Mouse (Mus musculus) megakaryocyte progenitor cell, adult 5-6 weeks (primary cell): ENCODE measurements around the gene Gm7694. TPM values are rescaled to one million over a fixed set of nuclear protein-coding genes. Genes with fewer than 3 reads are reported as not detected.
A peak's percentile ranks its signal among the peaks of the same experiment; 100 is the strongest.

Source experiments
- ATAC-seq: replicated peaks from 2 replicates; pipeline ENCODE4 v1.8.0; 2016; ENCODE audit warnings: mild to moderate bottlenecking, moderate TSS enrichment, inconsistent platforms; ENCODE audit not compliant: poor library complexity
- total RNA-seq, 2 experiments: library from RNA; stranded (forward) in 1 of 2; stranded (reverse) in 1 of 2; fragments of 157-497, 149-512 nt in 1 of 2; fragments of 200-1000 nt in 1 of 2; gene quantifications; 2 replicates each; pipeline versions ENCODE4 v1.2.3 to v1.2.4; 2015 to 2017

The Gm7694 gene
- total RNA-seq (2015) (4.5 and 4.6 TPM in 2 replicates), total RNA-seq (2017) (1.4 and 2.2 TPM in 2 replicates)

DNA sequence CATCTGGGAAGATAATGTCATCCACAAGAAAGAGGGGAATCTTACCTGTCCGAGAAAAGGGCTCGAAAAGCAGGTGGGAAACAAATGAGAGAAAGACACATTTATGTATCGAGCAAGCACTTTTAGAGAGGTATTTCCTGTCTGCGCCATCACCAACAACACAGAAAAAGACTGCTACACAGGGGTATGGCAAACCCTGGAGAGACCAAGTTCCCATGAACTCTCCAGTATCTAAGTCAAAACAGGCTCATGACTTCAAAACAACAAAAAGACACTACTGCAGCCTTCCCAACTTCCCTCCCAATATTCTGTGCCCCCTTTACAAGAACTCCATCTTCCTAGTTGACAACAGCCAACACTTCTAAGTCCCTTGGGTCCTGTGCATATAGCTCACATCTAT is at the start of gene Gm7694:
TSS of gene Gm7694 (minus strand) at position 101 of the 400 bp plus-strand sequence.
- no peak for ATAC-seq

DNA sequence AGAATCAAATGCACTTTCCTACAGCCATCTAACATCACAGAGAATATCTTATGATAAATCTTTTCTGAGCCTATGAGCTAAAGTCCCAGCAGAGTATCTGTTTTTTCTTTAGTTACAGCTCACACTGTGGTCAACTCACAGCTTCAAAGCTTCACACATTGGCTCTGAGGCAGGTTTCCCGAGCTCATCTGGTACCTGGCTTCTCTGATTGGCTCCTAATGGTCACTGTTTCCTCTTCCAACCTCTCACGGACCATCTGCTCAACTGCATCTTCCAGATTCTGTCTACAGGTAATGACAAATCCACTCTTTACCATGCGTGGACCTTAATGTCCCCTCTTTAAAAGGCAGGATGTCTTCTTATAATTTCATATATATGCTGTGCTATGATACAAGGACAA is 47.2 kb upstream of the Gm7694 start:
- no peak for ATAC-seq

DNA sequence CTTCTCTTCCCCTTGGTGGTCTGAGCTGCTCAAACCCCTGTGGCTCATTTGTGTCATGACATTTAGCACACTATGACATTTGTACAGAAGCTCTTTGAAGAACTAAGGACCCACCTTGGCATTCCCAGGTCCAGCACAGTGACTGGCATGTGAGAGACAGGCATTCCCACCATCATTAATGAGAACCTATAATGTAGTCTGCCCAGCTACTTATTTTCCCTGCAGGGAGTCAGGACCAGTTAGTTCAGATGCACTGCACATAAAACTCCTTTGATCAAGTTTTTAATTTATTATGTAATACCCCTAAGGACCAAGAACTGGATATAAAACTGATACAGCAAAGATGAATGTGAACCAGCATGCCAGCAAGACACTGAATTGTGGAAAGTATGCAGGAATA is 44.9 kb upstream of the Gm7694 start:
- no peak for ATAC-seq

DNA sequence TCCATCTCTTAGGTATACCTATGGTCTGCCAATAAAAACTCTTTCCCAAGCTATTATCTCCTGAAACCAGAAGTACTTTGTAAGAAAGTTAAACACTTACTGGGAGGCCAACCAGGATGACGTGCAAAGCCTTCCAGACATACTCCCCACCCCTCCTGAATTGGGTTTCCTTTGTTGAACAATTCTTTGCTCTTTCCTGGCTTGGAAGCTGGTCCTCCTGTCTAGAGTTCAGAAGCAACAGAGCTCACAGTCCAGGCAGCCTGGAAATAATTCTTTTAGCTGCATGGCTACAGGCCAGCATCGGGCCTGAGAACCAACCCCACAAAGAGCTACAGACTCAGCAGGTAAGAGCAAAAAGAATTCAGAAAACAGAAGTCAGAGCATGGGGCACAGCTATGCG is 40.1 kb upstream of the Gm7694 start:
- no peak for ATAC-seq

DNA sequence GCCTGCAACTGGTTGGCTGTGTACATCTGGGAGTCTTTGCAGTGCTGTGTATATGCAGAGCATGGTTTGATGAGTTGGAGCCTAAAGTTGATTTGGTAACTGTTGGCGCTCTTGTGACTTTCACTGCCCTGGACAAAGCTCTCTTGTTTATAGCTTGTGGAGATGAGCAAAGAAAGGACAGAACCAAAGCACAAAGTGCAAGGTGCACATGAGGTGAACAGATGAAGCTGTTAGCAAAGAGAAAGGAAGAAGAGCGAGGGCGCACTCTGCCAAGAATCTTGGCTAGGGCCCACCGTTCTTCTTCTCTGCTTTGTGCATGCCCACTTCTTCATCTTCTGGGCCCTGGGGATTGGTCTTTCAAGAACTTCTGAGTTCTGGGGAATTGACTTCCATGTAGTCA is 37.8 kb upstream of the Gm7694 start:
- ATAC-seq: no peak

DNA sequence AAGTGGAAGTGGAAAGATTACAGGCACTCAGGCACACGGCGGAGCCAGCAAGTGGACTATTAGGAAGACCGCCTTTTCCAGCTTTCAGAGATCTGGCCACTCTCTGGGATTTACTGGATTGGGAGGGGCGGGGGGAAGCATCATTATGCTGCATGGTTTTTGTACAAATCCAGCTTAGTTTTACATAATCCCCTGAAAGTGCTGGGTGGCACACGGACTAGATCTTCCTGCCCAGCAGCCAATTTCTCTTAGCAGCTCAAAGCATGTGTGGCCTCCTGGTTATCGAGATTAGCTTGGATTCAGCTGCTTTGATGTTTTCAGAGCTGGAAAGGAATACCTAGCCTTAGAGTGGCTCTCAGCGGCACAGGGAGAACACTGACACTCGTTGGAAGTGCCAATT is 36.9 kb upstream of the Gm7694 start:
- no peak for ATAC-seq

DNA sequence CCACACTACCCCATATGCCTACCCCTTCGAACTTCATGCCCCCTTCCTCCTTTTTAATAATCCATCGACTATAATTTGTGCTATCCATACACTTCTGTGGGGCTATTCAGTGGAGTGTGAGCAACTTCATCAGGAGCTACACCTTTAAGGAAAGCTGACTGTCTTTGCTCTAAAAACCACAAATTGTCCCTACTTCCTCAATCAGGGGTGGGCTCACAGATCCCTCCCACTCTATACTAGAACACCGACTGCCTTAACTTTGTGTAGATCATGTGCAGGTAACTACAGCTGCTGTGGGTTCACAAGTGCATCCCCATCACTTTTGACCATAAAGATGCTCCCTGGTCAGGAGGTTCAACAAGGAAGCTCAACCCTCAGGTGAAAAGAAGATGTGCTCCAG is 33.8 kb upstream of the Gm7694 start:
- peak; percentile 74 for ATAC-seq

DNA sequence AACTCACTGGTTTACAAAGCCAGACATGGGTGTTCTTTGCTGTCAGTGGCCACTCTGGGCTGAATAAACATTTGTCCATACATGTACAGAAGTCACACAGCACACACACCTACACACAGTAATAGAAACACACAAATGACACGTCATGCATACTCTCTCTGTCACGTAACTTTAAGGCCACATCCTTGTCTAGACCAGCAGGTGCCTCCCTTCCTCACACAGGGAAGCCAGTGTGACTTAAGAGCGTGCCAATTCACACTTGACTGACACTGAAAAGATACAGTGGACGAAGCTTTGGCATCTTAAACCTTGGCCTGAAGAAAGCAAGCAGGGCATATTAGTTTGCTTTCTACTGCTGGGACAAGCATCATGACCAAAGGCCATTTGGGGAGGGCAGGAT is 26.6 kb upstream of the Gm7694 start:
- ATAC-seq: no peak

DNA sequence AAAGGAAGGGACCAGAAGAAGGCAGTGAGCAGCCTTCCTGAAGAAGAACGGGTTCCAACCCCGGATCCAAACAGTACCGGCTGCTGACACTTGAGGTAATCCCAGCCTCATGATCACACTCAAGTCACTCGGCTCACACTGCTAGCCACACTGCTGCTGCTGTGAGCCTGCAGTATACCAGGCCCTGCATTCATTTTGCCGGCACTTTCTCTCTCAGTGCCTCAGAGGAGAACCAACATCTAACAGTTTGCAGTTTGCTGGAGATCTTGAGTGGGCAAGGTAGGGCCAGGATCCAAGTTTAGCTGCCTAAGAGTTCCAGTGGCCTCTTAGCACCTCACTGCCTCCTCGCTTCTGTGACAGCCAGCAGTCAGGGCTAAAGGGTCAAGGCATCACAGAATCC is 25.8 kb upstream of the Gm7694 start:
- no peak for ATAC-seq

DNA sequence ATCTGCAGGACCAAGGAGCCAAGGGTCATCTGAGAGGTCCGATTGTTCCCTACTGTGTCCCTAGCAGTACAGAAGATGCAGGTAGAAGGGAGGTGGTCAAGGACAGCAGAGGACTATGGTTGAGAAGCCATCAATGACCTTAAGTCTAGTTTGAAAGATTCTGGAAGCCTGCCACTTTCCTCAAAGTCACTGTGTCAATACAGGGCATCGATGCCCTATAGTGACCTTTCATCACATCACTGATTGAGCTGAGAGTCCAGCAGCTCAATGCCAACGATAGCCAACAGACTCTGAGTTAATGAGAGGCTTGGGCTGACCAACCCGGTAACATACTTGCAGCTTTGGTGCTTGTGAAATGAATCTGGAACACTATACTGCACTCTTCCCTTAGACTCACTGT is 19.1 kb upstream of the Gm7694 start:
- no peak for ATAC-seq

DNA sequence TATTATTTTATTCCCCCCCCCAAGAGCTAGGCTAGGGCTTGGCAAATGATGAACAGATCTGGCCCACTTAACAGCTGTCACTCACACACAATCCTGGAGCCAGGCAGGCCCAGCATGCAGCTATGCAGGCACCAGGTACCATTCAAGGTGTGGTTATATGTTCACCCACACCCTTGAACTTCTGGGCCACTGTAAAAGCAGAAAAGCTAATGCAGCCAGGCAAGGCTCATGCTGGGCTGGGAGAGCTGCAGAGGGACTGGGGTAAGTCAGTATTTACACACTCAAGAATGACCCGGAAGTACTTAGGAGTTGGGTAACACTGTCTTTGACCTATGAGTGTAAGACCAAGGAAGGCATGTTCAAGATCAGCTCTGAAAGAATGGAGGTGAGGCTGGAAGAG is 18.2 kb upstream of the Gm7694 start:
- no peak for ATAC-seq

DNA sequence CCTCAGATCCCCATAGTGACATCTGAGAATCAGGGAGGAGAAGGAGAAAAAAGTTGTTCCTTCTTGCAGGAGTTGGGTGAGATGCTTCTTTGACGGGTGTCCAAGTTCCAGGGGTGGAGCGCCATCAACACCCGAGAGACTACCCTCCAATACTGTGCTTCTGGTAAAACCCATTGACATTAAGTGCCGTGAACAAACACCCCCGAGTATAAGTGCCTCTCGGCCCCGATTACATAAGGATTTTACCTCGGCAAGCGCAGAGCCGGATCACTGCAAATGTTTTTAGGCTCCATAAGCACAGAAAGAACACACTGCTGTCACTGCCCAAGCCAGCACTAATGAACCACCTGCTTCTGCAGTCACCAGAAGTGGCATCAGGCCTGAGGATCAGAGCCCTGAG is 16.9 kb upstream of the Gm7694 start:
- no peak for ATAC-seq

DNA sequence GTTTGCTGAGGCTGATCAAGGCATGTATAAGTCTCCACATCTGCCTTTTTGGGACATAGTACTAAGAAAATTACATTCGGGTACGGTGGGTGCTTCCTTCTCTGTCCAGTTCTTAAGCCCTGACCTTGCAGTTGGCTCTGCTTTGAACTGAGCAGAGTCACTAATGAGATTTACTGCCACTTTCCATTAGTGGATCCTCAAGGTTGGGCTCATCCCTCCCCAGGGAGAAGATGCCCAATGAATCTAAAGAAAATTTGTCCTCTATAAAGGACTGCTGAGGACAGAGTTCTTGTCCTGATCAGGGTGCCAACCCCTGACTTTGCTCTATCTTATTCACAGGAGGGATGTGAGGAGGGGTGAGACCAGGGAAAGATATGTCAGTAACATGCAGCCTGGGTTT is 15.9 kb upstream of the Gm7694 start:
- no peak for ATAC-seq

DNA sequence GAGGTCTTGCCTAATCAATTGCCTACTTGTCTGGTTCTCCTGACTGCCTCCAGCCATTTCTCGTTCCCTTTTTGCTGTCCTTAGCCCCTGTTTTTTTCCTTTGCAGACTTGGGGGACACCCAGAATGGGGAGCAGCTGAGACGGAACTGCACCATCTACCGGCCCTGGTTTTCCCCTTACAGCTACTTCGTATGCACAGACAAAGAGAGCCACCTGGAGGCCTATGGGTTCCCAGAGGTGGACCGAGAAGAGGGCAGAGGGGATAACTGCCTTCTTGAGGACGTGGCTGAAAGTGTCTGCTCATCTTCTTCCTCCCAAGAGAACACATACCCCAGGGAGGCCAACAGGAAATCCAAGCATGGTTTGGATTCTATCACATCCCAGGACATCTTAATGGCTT is 5.3 kb upstream of the Gm7694 start:
- ATAC-seq: no peak

DNA sequence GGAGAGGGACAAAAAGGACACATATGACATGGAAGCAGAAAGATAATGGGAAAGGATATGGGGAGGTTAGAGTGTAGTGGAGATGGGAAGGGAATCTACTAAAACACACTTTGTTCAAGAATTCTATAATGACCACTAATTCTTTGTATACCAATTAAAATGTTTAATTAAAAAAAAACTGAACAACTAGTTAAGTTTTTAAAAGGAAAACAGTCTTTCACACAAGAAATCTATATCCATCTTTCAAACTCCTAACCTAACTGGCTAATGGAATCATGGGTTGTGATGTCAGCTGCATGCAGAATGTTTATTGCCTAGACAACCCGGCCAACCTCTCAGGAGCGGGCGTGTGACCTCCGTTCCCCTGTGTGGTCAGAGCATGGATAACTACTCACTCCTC is 2.4 kb upstream of the Gm7694 start, which contains the start of gene Spata46:
TSS of gene Spata46 (plus strand) at position 301 of the 400 bp plus-strand sequence.
- ATAC-seq: no peak

DNA sequence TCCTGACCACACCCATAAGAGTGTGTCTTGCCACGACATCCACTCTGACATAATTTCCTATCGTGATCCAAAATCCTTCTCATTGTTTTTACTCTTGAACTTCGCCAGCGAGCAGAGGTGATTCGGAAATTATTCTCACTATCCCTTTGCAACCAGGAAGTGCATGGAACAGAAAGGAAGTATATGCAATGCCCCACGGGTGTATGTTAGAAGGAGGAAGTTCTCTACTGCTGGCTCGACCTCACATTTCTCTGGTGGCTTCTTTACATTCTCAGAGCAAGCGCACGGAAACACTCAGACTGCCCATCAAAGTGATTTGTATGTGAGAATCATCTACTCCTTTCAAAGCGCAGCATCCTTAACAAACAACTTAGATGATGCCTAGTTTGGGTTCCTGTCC is 1.1 kb downstream of the Gm7694 start:
- peak; percentile 82 for ATAC-seq

DNA sequence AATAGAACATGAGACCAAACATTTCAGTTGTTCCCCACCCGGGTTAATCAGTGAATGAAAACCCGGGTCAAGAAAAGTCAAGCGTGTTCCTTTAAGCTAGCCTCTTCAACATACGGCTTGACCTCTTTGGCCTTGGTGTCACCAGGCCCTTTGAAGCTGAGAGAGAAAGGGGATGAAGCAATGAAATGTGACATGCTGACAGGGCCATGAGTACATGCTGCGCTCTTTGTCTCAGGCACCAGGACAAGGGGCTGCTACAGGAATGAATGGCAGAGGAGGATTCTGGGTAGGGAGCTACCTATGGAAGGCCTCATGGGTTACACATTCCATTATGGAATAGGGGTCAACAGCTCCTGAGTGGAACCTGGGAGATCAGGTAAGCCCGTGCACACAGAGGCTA is 3.0 kb downstream of the Gm7694 start:
- no peak for ATAC-seq

DNA sequence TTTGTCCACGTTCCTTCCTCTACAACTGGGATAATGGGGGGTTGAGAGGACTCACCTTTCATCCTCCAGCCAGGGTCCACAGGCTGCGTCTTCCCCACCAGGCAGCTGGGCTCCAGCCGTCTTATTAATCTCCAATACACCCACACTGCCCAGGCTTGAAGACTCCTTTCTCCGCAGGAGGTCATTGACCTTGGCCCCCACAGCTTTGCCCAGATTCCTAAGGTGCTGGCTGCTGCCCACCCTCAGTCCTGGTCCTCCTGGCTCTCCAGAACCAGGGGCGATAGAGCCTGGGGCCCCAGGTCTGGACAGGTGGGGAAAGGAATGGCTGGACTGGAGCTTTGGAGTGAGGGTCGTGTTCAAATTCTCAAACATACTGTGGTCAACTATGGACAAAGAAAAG is 3.7 kb downstream of the Gm7694 start:
- no peak for ATAC-seq

DNA sequence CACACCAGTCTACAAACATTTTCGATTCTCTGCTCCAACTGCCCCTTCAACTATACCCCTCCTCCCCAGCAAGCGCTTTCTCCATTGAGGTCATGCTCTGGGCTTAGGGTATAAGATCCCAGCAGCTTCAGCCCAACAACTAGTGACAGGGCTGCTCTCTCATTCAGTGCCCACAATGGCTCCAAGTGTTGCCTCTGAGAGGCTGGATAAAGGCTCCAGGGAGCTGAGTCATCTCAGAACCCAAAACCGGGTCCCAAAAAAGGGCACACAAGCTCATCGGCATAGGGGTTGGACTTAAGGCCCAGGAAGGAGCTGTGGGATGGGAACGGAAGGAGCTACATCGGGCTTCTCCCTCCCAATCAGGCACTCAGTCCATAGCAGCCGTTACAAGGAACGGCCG is 4.4 kb downstream of the Gm7694 start:
- ATAC-seq: no peak

DNA sequence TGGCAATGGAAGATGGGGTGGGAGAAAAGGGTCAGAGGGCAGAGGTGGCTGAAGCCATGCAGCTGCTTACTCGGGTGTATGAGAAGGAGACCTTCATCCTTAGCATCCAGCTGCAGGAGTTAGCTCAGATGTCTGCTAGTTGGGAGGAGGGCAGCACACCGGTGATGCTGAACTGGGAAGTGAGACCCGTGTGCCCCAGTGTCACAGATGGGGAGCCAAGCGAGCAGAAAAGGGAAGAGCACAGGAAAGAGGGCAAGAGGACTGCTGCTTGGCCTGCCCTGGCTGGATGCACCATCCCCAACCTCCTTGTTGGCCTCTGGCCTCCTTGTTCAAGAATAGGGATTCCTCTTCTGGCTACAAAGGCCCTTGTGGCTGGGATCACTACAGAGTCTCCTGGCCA is 6.6 kb downstream of the Gm7694 start:
- ATAC-seq: peak; percentile 62

DNA sequence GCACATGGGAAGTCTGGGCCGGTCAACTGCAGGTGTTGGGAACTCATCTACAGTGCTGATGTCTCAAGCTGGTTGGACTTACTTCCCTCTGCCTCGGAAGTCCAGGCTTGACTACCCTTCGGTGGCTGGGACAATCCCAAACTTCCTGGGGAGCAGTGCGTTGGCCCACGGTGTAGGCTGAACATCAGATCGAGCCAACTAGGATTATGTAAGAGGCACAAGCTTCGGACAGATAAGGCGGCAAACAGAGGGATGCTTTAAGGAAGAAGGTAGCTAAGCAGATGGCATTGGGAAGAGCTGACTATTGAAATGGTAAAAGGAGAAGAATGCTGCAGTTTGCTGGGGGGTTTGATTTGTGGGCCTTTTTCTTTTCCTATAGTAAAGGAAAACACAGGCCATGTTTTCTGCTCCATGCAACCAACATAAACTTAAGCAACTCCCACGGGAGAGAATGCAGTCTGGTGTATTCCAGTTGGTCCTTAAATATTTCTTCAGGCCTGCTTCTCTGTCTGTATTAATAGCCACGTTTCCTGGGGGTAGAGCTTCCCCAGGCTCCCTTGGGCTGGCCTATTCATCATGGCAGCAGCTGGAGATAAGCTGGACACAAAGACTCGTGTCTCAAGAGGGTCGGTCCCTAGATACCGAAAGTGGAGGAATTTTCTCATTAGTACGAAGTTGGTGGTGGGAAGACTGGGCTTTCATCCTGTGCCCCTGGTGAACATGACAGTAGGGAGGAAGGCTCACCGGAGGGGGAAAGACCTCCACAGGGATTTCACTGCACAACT is 11.2 kb downstream of the Gm7694 start:
- ATAC-seq: no peak

DNA sequence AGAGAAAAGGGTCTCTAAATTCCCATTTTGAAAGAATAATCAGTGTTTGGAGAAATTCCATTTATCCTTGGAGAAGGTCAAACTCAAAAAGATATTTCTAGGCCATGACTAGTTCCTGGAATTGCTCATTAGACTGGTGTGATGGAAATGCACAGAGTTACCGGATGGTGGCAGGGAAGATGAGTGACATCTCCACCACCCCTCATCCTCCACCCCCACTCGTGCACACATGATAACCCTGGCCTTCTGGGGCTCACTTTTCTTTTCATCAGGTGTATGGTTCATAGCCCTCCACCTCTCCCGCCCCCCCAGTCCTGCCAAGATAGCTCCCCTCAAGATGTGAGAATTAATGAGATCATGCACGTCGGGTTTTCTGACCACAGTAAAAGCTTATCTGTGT is 12.9 kb downstream of the Gm7694 start:
- no peak for ATAC-seq
